ENCODE assay signal across 27 mouse cellular contexts in the genomic region with DNA sequence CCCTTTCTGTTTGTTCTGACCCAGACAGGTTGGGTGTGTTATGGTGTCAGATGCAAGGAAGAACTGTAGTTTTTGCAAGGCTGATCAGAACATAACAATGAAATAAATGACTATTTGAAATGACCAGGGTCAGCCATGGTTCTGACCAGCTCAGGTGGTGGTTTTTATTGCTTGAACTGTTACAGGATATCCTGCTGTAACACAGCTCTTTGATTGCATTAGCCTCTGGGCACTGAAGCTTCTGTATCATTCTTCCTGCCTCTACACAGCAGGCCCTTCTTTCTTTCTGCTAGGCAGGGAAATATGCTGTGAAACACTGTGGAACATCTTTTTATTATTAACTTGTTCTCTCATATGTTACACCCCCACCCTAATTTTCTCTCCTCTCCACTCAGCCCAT. TPM values are rescaled to one million over a fixed set of nuclear protein-coding genes. Genes with fewer than 3 reads are reported as not detected.
DNase-seq lines count a peak whose midpoint lies in the region; ATAC-seq and TF ChIP-seq lines count a peak whose summit lies in the region.
"Had no signal": no experiment of that assay in that cellular context is flagged by ENCODE, and none has a peak within 500 bp of the region (broad histone marks: within the 10 kb centered on the region; RNA-seq: fewer than 3 reads in every experiment).

No protein-coding gene starts in this region.

- H3K9me3 ChIP-seq in midbrain, embryonic 11.5 days (ENCODE audit: control insufficient read depth, low read length): no peaks in the 10 kb centered on the region
- no peaks in the 10 kb centered on the region for H3K9me3 ChIP-seq in midbrain, postnatal 0 days (ENCODE audit: low read length)
- H3K9me3 ChIP-seq: embryonic facial prominence, embryonic 10.5 days; embryonic facial prominence, embryonic 12.5 days; forebrain, embryonic 13.5 days; forebrain, embryonic 15.5 days had no signal

- H3K27me3 ChIP-seq in heart, adult 2 months (ENCODE audit: control insufficient read depth, insufficient read depth, low read length): no peaks in the 10 kb centered on the region
- no peaks in the 10 kb centered on the region for H3K27me3 ChIP-seq in midbrain, embryonic 11.5 days (ENCODE audit: control insufficient read depth, insufficient read depth, low read length)
- H3K27me3 ChIP-seq in midbrain, postnatal 0 days (ENCODE audit: insufficient read depth, low read length): no peaks in the 10 kb centered on the region
- H3K27me3 ChIP-seq: embryonic facial prominence, embryonic 12.5 days; forebrain, embryonic 13.5 days; forebrain, embryonic 15.5 days had no signal

- TF ChIP-seq EP300 in heart, adult 2 months (IDR thresholded peaks at IDR 0.05; ENCODE audit: insufficient read depth, low read depth, low read length): no peak

- H3K4me1 ChIP-seq in heart, adult 2 months (ENCODE audit: control insufficient read depth, insufficient read depth, low read length): no peaks in the 10 kb centered on the region
- no peaks in the 10 kb centered on the region for H3K4me1 ChIP-seq in midbrain, embryonic 11.5 days (ENCODE audit: control insufficient read depth, insufficient read depth, low read length)
- H3K4me1 ChIP-seq in midbrain, postnatal 0 days (ENCODE audit: insufficient read depth, low read length): no peaks in the 10 kb centered on the region
- H3K4me1 ChIP-seq: embryonic facial prominence, embryonic 10.5 days; embryonic facial prominence, embryonic 12.5 days; forebrain, embryonic 13.5 days; forebrain, embryonic 15.5 days had no signal

- H3K4me3 ChIP-seq in heart, adult 2 months: no peak overlapping the region
- H3K4me3 ChIP-seq in midbrain, embryonic 11.5 days (ENCODE audit: low read depth, low read length): no peak overlapping the region
- H3K4me3 ChIP-seq in midbrain, postnatal 0 days (ENCODE audit: low read depth, low read length): no peak overlapping the region
- no peak overlapping the region for H3K4me3 ChIP-seq in layer of hippocampus, adult 2 months
- H3K4me3 ChIP-seq: embryonic facial prominence, embryonic 10.5 days; embryonic facial prominence, embryonic 12.5 days; forebrain, embryonic 13.5 days; forebrain, embryonic 15.5 days had no signal

- TF ChIP-seq CTCF in heart, adult 2 months (IDR thresholded peaks at IDR 0.05): no peak
- TF ChIP-seq CTCF in midbrain, postnatal 0 days (IDR thresholded peaks at IDR 0.05): no peak
- TF ChIP-seq CTCF in layer of hippocampus, adult 2 months (conservative IDR thresholded peaks at IDR 0.05): no peak

- TF ChIP-seq POLR2A in heart, adult 2 months (IDR thresholded peaks at IDR 0.05; ENCODE audit: insufficient read depth, low read depth, low read length): no peak

- H3K27ac ChIP-seq in heart, adult 2 months: no peak overlapping the region
- no peak overlapping the region for H3K27ac ChIP-seq in midbrain, embryonic 11.5 days (ENCODE audit: low read depth, low read length)
- no peak overlapping the region for H3K27ac ChIP-seq in midbrain, postnatal 0 days (ENCODE audit: low read depth, low read length)
- H3K27ac ChIP-seq in layer of hippocampus, adult 2 months: no peak overlapping the region
- H3K27ac ChIP-seq: embryonic facial prominence, embryonic 10.5 days; embryonic facial prominence, embryonic 12.5 days; forebrain, embryonic 13.5 days; forebrain, embryonic 15.5 days had no signal

- DNase-seq in heart, adult 11 months: peak; percentile 13
- DNase-seq in heart, adult 2 months: no peak
- peak; percentile 51 for DNase-seq in midbrain, embryonic 11.5 days (ENCODE audit: low spot score, missing footprints)
- no peak for DNase-seq in midbrain, postnatal 0 days (ENCODE audit: low spot score)
- no peak for DNase-seq in layer of hippocampus, adult 2 months (ENCODE audit: low spot score in 2 of 2)
- DNase-seq in layer of hippocampus, postnatal 10 days (ENCODE audit: low spot score in 2 of 2): no peak
- DNase-seq: adrenal gland, adult 2 months; adrenal gland, postnatal 10 days; adrenal gland, postnatal 25 days; cerebellum, adult 11-12 months; cerebellum, adult 2 months; cerebellum, adult 9-10 months; cerebellum, postnatal 10 days; cerebellum, postnatal 25 days had no signal

- H3K9ac ChIP-seq in heart, adult 2 months (ENCODE audit: low read depth, low read length): no peak overlapping the region
- no peak overlapping the region for H3K9ac ChIP-seq in midbrain, embryonic 11.5 days (ENCODE audit: low read length)
- H3K9ac ChIP-seq in midbrain, postnatal 0 days (replicated peaks; ENCODE audit: low read length, poor library complexity, severe bottlenecking): no peak overlapping the region
- H3K9ac ChIP-seq: embryonic facial prominence, embryonic 12.5 days; forebrain, embryonic 13.5 days; forebrain, embryonic 15.5 days had no signal

- intact Hi-C loops in heart, adult 2 months (cut with DNase I): no loop called here

- no peak overlapping the region for H3K4me2 ChIP-seq in midbrain, embryonic 11.5 days
- no peak overlapping the region for H3K4me2 ChIP-seq in midbrain, postnatal 0 days (ENCODE audit: low read depth, low read length, poor library complexity, severe bottlenecking)
- H3K4me2 ChIP-seq: embryonic facial prominence, embryonic 12.5 days; forebrain, embryonic 13.5 days; forebrain, embryonic 15.5 days had no signal

- H3K79me2 ChIP-seq in heart, adult 2 months (replicated peaks; ENCODE audit: control insufficient read depth, insufficient read depth, low read length): no peaks in the 10 kb centered on the region

- no peaks in the 10 kb centered on the region for H3K36me3 ChIP-seq in heart, adult 2 months (ENCODE audit: control insufficient read depth, insufficient read depth, low read length)
- no peaks in the 10 kb centered on the region for H3K36me3 ChIP-seq in midbrain, embryonic 11.5 days (ENCODE audit: control insufficient read depth, insufficient read depth, low read length)
- no peaks in the 10 kb centered on the region for H3K36me3 ChIP-seq in midbrain, postnatal 0 days (ENCODE audit: insufficient read depth, low read length)
- H3K36me3 ChIP-seq: embryonic facial prominence, embryonic 10.5 days; embryonic facial prominence, embryonic 12.5 days; forebrain, embryonic 15.5 days had no signal

- ATAC-seq in midbrain, embryonic 11.5 days (ENCODE audit: low FRiP score): no peak
- no peak for ATAC-seq in midbrain, postnatal 0 days (ENCODE audit: low FRiP score)
- peak; percentile 60 for ATAC-seq in granulocyte monocyte progenitor cell, adult 5-6 weeks (replicated peaks; ENCODE audit: poor library complexity, severe bottlenecking)
- peak; percentile 46 for ATAC-seq in megakaryocyte progenitor cell, adult 5-6 weeks (replicated peaks; ENCODE audit: poor library complexity)
- ATAC-seq: forebrain, embryonic 13.5 days; forebrain, embryonic 15.5 days had no signal

RNA-seq across cellular contexts. Expression of a gene that starts 13.9 kb away (rescaled TPM):
- under 1 TPM; 0.63 to 0.73 TPM for total RNA-seq in heart, adult 2 months (2021)
- polyA plus RNA-seq in heart, adult 2 months (2012; rRNA removed): 0.80 and 1.6 TPM in 2 replicates
- 0.10 and 0.30 TPM in 2 replicates for polyA plus RNA-seq in midbrain, embryonic 11.5 days (2014; fragmentation: Nextera tagmentation; extraction: Ambion mirVana)
- 0.33 TPM in 1 of 2 replicates, not detected in the other for total RNA-seq in midbrain, postnatal 0 days (2014; rRNA removed)
- polyA plus RNA-seq in midbrain, postnatal 0 days (2015; fragmentation: Nextera tagmentation; extraction: Ambion mirVana): 0.29 and 0.49 TPM in 2 replicates
- total RNA-seq in granulocyte monocyte progenitor cell, adult 5-6 weeks (2014; fragmentation: Nextera tagmentation): 318 and 331 TPM in 2 replicates
- 549 and 684 TPM in 2 replicates for total RNA-seq in granulocyte monocyte progenitor cell, adult 5-6 weeks (2017)
- 726 and 820 TPM in 2 replicates for total RNA-seq in megakaryocyte progenitor cell, adult 5-6 weeks (2015)
- 640 and 745 TPM in 2 replicates for total RNA-seq in megakaryocyte progenitor cell, adult 5-6 weeks (2017)
- total RNA-seq in layer of hippocampus, adult 2 months (2021): not detected
- total RNA-seq in layer of hippocampus, postnatal 10 days (2021): not detected
- total RNA-seq: ES-E14, MEL had no signal
- polyA plus RNA-seq: C2C12 had no signal

RNA-seq across cellular contexts. Expression of a gene that starts 24.8 kb away (rescaled TPM):
- not detected for total RNA-seq in heart, adult 2 months (2021)
- 0.33 and 0.38 TPM in 2 replicates for polyA plus RNA-seq in heart, adult 2 months (2012; rRNA removed)
- polyA plus RNA-seq in midbrain, embryonic 11.5 days (2014; fragmentation: Nextera tagmentation; extraction: Ambion mirVana): not detected in 2 replicates
- not detected in 2 replicates for total RNA-seq in midbrain, postnatal 0 days (2014; rRNA removed)
- polyA plus RNA-seq in midbrain, postnatal 0 days (2015; fragmentation: Nextera tagmentation; extraction: Ambion mirVana): not detected in 2 replicates
- total RNA-seq in granulocyte monocyte progenitor cell, adult 5-6 weeks (2014; fragmentation: Nextera tagmentation): not detected in 2 replicates
- 1.2 TPM in 1 of 2 replicates, not detected in the other for total RNA-seq in granulocyte monocyte progenitor cell, adult 5-6 weeks (2017)
- 0.42 TPM in 1 of 2 replicates, not detected in the other for total RNA-seq in megakaryocyte progenitor cell, adult 5-6 weeks (2015)
- total RNA-seq in megakaryocyte progenitor cell, adult 5-6 weeks (2017): 0.34 TPM in 1 of 2 replicates, not detected in the other
- not detected for total RNA-seq in layer of hippocampus, adult 2 months (2021)
- total RNA-seq in layer of hippocampus, postnatal 10 days (2021): not detected
- total RNA-seq: adrenal gland, adult 2 months; adrenal gland, postnatal 10 days; adrenal gland, postnatal 25 days; adrenal gland, postnatal 4 days; ES-E14; MEL had no signal
- polyA plus RNA-seq: adrenal gland, adult 2 months; C2C12; cerebellum, adult 2 months; cortical plate, adult 2 months; embryonic facial prominence, embryonic 10.5 days; embryonic facial prominence, embryonic 12.5 days; embryonic facial prominence, embryonic 14.5 days; forebrain, embryonic 11.5 days; forebrain, embryonic 13.5 days; forebrain, embryonic 15.5 days had no signal

RNA-seq across cellular contexts. Expression of a gene that starts 29.2 kb away (rescaled TPM):
- under 1 TPM; 0.16 to 0.23 TPM for total RNA-seq in heart, adult 2 months (2021)
- 0.20 and 0.70 TPM in 2 replicates for polyA plus RNA-seq in heart, adult 2 months (2012; rRNA removed)
- polyA plus RNA-seq in midbrain, embryonic 11.5 days (2014; fragmentation: Nextera tagmentation; extraction: Ambion mirVana): not detected in 2 replicates
- total RNA-seq in midbrain, postnatal 0 days (2014; rRNA removed): not detected in 2 replicates
- 0.23 and 0.37 TPM in 2 replicates for polyA plus RNA-seq in midbrain, postnatal 0 days (2015; fragmentation: Nextera tagmentation; extraction: Ambion mirVana)
- total RNA-seq in granulocyte monocyte progenitor cell, adult 5-6 weeks (2014; fragmentation: Nextera tagmentation): not detected in 2 replicates
- not detected in 2 replicates for total RNA-seq in granulocyte monocyte progenitor cell, adult 5-6 weeks (2017)
- not detected in 2 replicates for total RNA-seq in megakaryocyte progenitor cell, adult 5-6 weeks (2015)
- total RNA-seq in megakaryocyte progenitor cell, adult 5-6 weeks (2017): not detected in 2 replicates
- not detected for total RNA-seq in layer of hippocampus, adult 2 months (2021)
- not detected for total RNA-seq in layer of hippocampus, postnatal 10 days (2021)
- total RNA-seq: adrenal gland, postnatal 10 days; adrenal gland, postnatal 25 days; ES-E14; MEL had no signal
- polyA plus RNA-seq: adrenal gland, adult 2 months; C2C12; embryonic facial prominence, embryonic 10.5 days; embryonic facial prominence, embryonic 12.5 days; forebrain, embryonic 11.5 days had no signal

RNA-seq across cellular contexts. Expression of a gene that starts 40.7 kb away (rescaled TPM):
- total RNA-seq in heart, adult 2 months (2021): 1 to 10 TPM; 1.5 to 5.7 TPM
- 1.7 and 2.8 TPM in 2 replicates for polyA plus RNA-seq in heart, adult 2 months (2012; rRNA removed)
- polyA plus RNA-seq in midbrain, embryonic 11.5 days (2014; fragmentation: Nextera tagmentation; extraction: Ambion mirVana): 10.5 and 11.3 TPM in 2 replicates
- not detected in 2 replicates for total RNA-seq in midbrain, postnatal 0 days (2014; rRNA removed)
- 0.46 and 0.61 TPM in 2 replicates for polyA plus RNA-seq in midbrain, postnatal 0 days (2015; fragmentation: Nextera tagmentation; extraction: Ambion mirVana)
- 2.0 TPM in 1 of 2 replicates, not detected in the other for total RNA-seq in granulocyte monocyte progenitor cell, adult 5-6 weeks (2014; fragmentation: Nextera tagmentation)
- total RNA-seq in granulocyte monocyte progenitor cell, adult 5-6 weeks (2017): 0.21 TPM in 1 of 2 replicates, not detected in the other
- 0.17 and 0.22 TPM in 2 replicates for total RNA-seq in megakaryocyte progenitor cell, adult 5-6 weeks (2015)
- 0.17 and 0.42 TPM in 2 replicates for total RNA-seq in megakaryocyte progenitor cell, adult 5-6 weeks (2017)
- not detected for total RNA-seq in layer of hippocampus, adult 2 months (2021)
- under 1 TPM; 0.32 to 0.62 TPM for total RNA-seq in layer of hippocampus, postnatal 10 days (2021)
- total RNA-seq: ES-E14, MEL had no signal
- polyA plus RNA-seq: C2C12 had no signal

RNA-seq across cellular contexts. Expression of a gene that starts 52.2 kb away (rescaled TPM):
- total RNA-seq in heart, adult 2 months (2021): under 1 TPM in 1 of 2 experiments, not detected in 1; 0.14 TPM
- 0.68 and 1.4 TPM in 2 replicates for polyA plus RNA-seq in heart, adult 2 months (2012; rRNA removed)
- polyA plus RNA-seq in midbrain, embryonic 11.5 days (2014; fragmentation: Nextera tagmentation; extraction: Ambion mirVana): 0.23 and 0.26 TPM in 2 replicates
- not detected in 2 replicates for total RNA-seq in midbrain, postnatal 0 days (2014; rRNA removed)
- polyA plus RNA-seq in midbrain, postnatal 0 days (2015; fragmentation: Nextera tagmentation; extraction: Ambion mirVana): 0.07 and 0.44 TPM in 2 replicates
- total RNA-seq in granulocyte monocyte progenitor cell, adult 5-6 weeks (2014; fragmentation: Nextera tagmentation): not detected in 2 replicates
- total RNA-seq in granulocyte monocyte progenitor cell, adult 5-6 weeks (2017): 0.60 TPM in 1 of 2 replicates, not detected in the other
- 5.2 and 6.3 TPM in 2 replicates for total RNA-seq in megakaryocyte progenitor cell, adult 5-6 weeks (2015)
- 2.0 and 3.4 TPM in 2 replicates for total RNA-seq in megakaryocyte progenitor cell, adult 5-6 weeks (2017)
- not detected for total RNA-seq in layer of hippocampus, adult 2 months (2021)
- not detected for total RNA-seq in layer of hippocampus, postnatal 10 days (2021)
- total RNA-seq: ES-E14, MEL had no signal
- polyA plus RNA-seq: C2C12; cerebellum, adult 2 months; cortical plate, adult 2 months had no signal

Comparison
In these comparisons a context has a peak if more than half of its experiments do, and no peak if none do; other contexts are left out.
1. DNase-seq: peak in heart, adult 11 months (single experiment) and midbrain, embryonic 11.5 days (single experiment); none in heart, adult 2 months (0 of 2), midbrain, postnatal 0 days (single experiment), layer of hippocampus, adult 2 months (0 of 2) and layer of hippocampus, postnatal 10 days (0 of 2).
2. ATAC-seq: peak in granulocyte monocyte progenitor cell, adult 5-6 weeks (single experiment) and megakaryocyte progenitor cell, adult 5-6 weeks (single experiment); none in midbrain, embryonic 11.5 days (single experiment) and midbrain, postnatal 0 days (single experiment).
3. RNA of a gene that starts 13.9 kb away (total RNA-seq): 640 to 820 TPM in megakaryocyte progenitor cell, adult 5-6 weeks and 318 to 684 TPM in granulocyte monocyte progenitor cell, adult 5-6 weeks; 0.63 to 0.73 TPM in heart, adult 2 months, 0.33 TPM in midbrain, postnatal 0 days, not detected in layer of hippocampus, postnatal 10 days and not detected in layer of hippocampus, adult 2 months; every median in the first group is over 100 times any median in the second.